Comparison of ENCODE assay signal across 8 mouse cellular contexts in the genomic region with DNA sequence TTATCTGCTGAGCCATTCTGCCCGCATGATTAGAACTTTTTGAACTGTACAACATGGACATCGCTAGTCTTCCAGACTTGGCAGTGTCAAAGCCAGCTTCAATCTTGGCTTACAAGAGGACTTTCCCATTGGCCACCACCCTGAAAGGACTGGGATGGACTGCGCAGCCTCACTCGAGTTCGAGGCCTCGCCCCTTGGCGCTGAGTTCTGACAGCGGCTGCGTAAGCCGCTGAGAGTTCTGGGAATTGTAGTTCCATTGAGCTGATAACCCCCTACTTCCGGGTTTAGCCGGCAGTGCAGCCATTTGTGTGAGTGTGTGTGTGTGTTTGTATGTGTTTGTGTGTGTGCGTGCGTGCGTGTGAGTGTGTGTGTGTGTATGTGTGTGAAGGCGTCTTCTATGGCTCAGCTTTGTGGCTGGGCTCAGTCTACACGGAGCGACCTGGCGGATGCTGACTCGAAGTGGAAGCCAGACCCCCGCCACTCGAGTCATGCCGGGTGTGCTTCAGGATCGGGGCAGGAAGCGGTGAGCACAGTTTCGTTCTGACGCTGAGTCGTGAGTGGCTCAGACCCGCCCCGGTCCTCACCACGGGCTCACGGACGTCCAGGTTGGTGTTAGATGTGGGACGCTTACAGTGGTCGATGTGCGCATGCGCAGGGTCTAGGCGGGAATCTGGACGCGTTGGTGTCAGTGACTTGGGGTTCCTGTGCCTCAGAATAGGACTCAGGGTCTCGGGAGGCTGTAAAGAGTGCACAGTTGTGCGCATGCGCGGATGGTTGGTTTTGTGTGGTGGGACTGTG. TPM values are rescaled to one million over a fixed set of nuclear protein-coding genes. Genes with fewer than 3 reads are reported as not detected.
DNase-seq lines count a peak whose midpoint lies in the region; ATAC-seq and TF ChIP-seq lines count a peak whose summit lies in the region.

Zfp180 (plus strand) TSS at position 291 of the 798 bp plus-strand sequence.

- H3K9ac ChIP-seq in forebrain, embryonic 12.5 days = peak within 1 kb of the TSS; percentile 64
- peak within 1 kb of the TSS; percentile 58 for H3K9ac ChIP-seq in heart, postnatal 0 days (replicated peaks; ENCODE audit: low read depth, low read length)
- H3K9ac ChIP-seq in liver, embryonic 16.5 days (ENCODE audit: low read depth, low read length) = peak within 1 kb of the TSS; percentile 76
- peak within 1 kb of the TSS; percentile 75 for H3K9ac ChIP-seq in neural tube, embryonic 13.5 days

- no peak; the same call in 1 of the 2 replicates for TF ChIP-seq POLR2A in testis, adult 2 months (IDR thresholded peaks at IDR 0.05; ENCODE audit: control insufficient read depth, low read depth, low read length)

- peak within 1 kb of the TSS; percentile 97 for H3K4me3 ChIP-seq in E14TG2a.4 (replicated peaks; ENCODE audit: low read length)
- H3K4me3 ChIP-seq in forebrain, embryonic 12.5 days (replicated peaks) = peak within 1 kb of the TSS; percentile 71
- peak within 1 kb of the TSS; percentile 67 for H3K4me3 ChIP-seq in heart, postnatal 0 days (ENCODE audit: low read depth, low read length)
- peak within 1 kb of the TSS; percentile 76 for H3K4me3 ChIP-seq in liver, embryonic 16.5 days (ENCODE audit: low read depth, low read length)
- peak within 1 kb of the TSS; percentile 66 for H3K4me3 ChIP-seq in neural tube, embryonic 13.5 days
- H3K4me3 ChIP-seq in testis, adult 2 months (ENCODE audit: control insufficient read depth, low read depth, low read length) = peak within 1 kb of the TSS; percentile 100

- 14% methylated on average over 44 of the region's 44 CpGs for WGBS in forebrain, embryonic 12.5 days
- 22% methylated on average over 44 of the region's 44 CpGs for WGBS in heart, postnatal 0 days
- 12% methylated on average over 44 of the region's 44 CpGs for WGBS in liver, embryonic 16.5 days (ENCODE audit: insufficient replicate concordance)
- WGBS in neural tube, embryonic 13.5 days = 17% methylated on average over 44 of the region's 44 CpGs

- TF ChIP-seq CTCF in E14TG2a.4 (conservative IDR thresholded peaks at IDR 0.05; ENCODE audit: low read length) = no peak
- no peak for TF ChIP-seq CTCF in heart, postnatal 0 days (IDR thresholded peaks at IDR 0.05; ENCODE audit: low read depth)
- 0 out of 2 replicates have a peak, but pooled peaks have one; percentile 2 for TF ChIP-seq CTCF in testis, adult 2 months (IDR thresholded peaks at IDR 0.05; ENCODE audit: control insufficient read depth, insufficient read depth, insufficient replicate concordance, low read depth, low read length)

- no peak for TF ChIP-seq EP300 in heart, postnatal 0 days (IDR thresholded peaks at IDR 0.05; ENCODE audit: low read depth)

- peaks cover 52% of the 10 kb centered on the region for H3K4me1 ChIP-seq in E14TG2a.4 (replicated peaks; ENCODE audit: low read depth, low read length)
- H3K4me1 ChIP-seq in forebrain, embryonic 12.5 days = peaks cover 17% of the 10 kb centered on the region
- peaks cover 10% of the 10 kb centered on the region; the same call in 1 of the 2 replicates for H3K4me1 ChIP-seq in heart, postnatal 0 days (ENCODE audit: control insufficient read depth, insufficient read depth)
- H3K4me1 ChIP-seq in liver, embryonic 16.5 days (ENCODE audit: control insufficient read depth, low read depth, low read length) = peaks cover 23% of the 10 kb centered on the region
- peaks cover 19% of the 10 kb centered on the region for H3K4me1 ChIP-seq in neural tube, embryonic 13.5 days (replicated peaks)
- peaks cover 12% of the 10 kb centered on the region for H3K4me1 ChIP-seq in testis, adult 2 months (ENCODE audit: control insufficient read depth, insufficient read depth, low read length)

- DNase-seq in c-Kit-positive CD71-positive TER-119-positive erythroid progenitor cells, embryonic 14.5 days (ENCODE audit: low spot score) = peak; percentile 93
- peak; percentile 97 for DNase-seq in heart, postnatal 0 days (ENCODE audit: low spot score)
- peak; percentile 93 to 97 for DNase-seq in kidney, postnatal 4 days

- H3K9me3 ChIP-seq in E14TG2a.4 (ENCODE audit: low read length) = 0 out of 2 replicates have a peak, but pooled peaks cover 3% of the 10 kb centered on the region
- H3K9me3 ChIP-seq in forebrain, embryonic 12.5 days = peaks cover 16% of the 10 kb centered on the region; the same call in 1 of the 2 replicates
- no peaks in the 10 kb centered on the region for H3K9me3 ChIP-seq in heart, postnatal 0 days (replicated peaks; ENCODE audit: control insufficient read depth, low read length)
- H3K9me3 ChIP-seq in liver, embryonic 16.5 days (replicated peaks; ENCODE audit: control insufficient read depth, low read length) = no peaks in the 10 kb centered on the region
- H3K9me3 ChIP-seq in neural tube, embryonic 13.5 days = peaks cover 9% of the 10 kb centered on the region; the same call in 1 of the 2 replicates

- H3K27me3 ChIP-seq in E14TG2a.4 (ENCODE audit: insufficient read depth, low read length) = peaks cover 4% of the 10 kb centered on the region
- no peaks in the 10 kb centered on the region for H3K27me3 ChIP-seq in forebrain, embryonic 12.5 days
- no peaks in the 10 kb centered on the region for H3K27me3 ChIP-seq in heart, postnatal 0 days (ENCODE audit: control insufficient read depth, insufficient read depth, low read length)
- no peaks in the 10 kb centered on the region for H3K27me3 ChIP-seq in liver, embryonic 16.5 days (ENCODE audit: control insufficient read depth, insufficient read depth, low read depth, low read length)
- peaks cover 3% of the 10 kb centered on the region; the same call in 1 of the 2 replicates for H3K27me3 ChIP-seq in neural tube, embryonic 13.5 days
- no peaks in the 10 kb centered on the region for H3K27me3 ChIP-seq in testis, adult 2 months (ENCODE audit: control insufficient read depth, insufficient read depth, low read length)

- peaks cover 30% of the 10 kb centered on the region for H3K36me3 ChIP-seq in E14TG2a.4 (ENCODE audit: insufficient read depth, low read length)
- H3K36me3 ChIP-seq in forebrain, embryonic 12.5 days (replicated peaks) = peaks cover 19% of the 10 kb centered on the region
- H3K36me3 ChIP-seq in heart, postnatal 0 days (replicated peaks; ENCODE audit: control insufficient read depth, insufficient read depth, low read length) = 0 out of 2 replicates have a peak, but pooled peaks cover under 1% of the 10 kb centered on the region
- peaks cover under 1% of the 10 kb centered on the region for H3K36me3 ChIP-seq in liver, embryonic 16.5 days (ENCODE audit: control insufficient read depth, insufficient read depth)
- peaks cover 27% of the 10 kb centered on the region for H3K36me3 ChIP-seq in neural tube, embryonic 13.5 days
- no peaks in the 10 kb centered on the region for H3K36me3 ChIP-seq in testis, adult 2 months (ENCODE audit: control insufficient read depth, insufficient read depth, low read length)

- peak; percentile 96 for ATAC-seq in forebrain, embryonic 12.5 days (ENCODE audit: low FRiP score)
- peak; percentile 99 for ATAC-seq in heart, postnatal 0 days (ENCODE audit: insufficient read depth, low read depth)
- ATAC-seq in liver, embryonic 16.5 days (ENCODE audit: low read depth) = peak; percentile 98
- peak; percentile 97 for ATAC-seq in neural tube, embryonic 13.5 days (ENCODE audit: low read depth)

- H3K27ac ChIP-seq in forebrain, embryonic 12.5 days = peak within 1 kb of the TSS; percentile 90
- H3K27ac ChIP-seq in heart, postnatal 0 days (ENCODE audit: low read depth) = peak within 1 kb of the TSS; percentile 59
- peak within 1 kb of the TSS; percentile 92 for H3K27ac ChIP-seq in liver, embryonic 16.5 days (ENCODE audit: low read length)
- peak within 1 kb of the TSS; percentile 84 for H3K27ac ChIP-seq in neural tube, embryonic 13.5 days (replicated peaks)
- peak within 1 kb of the TSS; percentile 93 for H3K27ac ChIP-seq in testis, adult 2 months (ENCODE audit: control insufficient read depth, insufficient read depth, low read depth, low read length)

- peak within 1 kb of the TSS; percentile 82 for H3K4me2 ChIP-seq in forebrain, embryonic 12.5 days
- H3K4me2 ChIP-seq in heart, postnatal 0 days (ENCODE audit: low read depth, low read length) = peak within 1 kb of the TSS; percentile 73
- peak within 1 kb of the TSS; percentile 81 for H3K4me2 ChIP-seq in liver, embryonic 16.5 days (ENCODE audit: low read depth, low read length)
- peak within 1 kb of the TSS; percentile 86 for H3K4me2 ChIP-seq in neural tube, embryonic 13.5 days

RNA-seq across cellular contexts. Expression of gene Zfp180, which starts in this region (rescaled TPM):
- 31.9 and 32.7 TPM in 2 replicates for polyA plus RNA-seq in forebrain, embryonic 12.5 days (2016; fragmentation: Nextera tagmentation; extraction: Ambion mirVana)
- 10.3 and 19.5 TPM in 2 replicates for total RNA-seq in heart, postnatal 0 days (2014; rRNA removed; ENCODE audit: low replicate concordance)
- 6.9 and 7.1 TPM in 2 replicates for polyA plus RNA-seq in heart, postnatal 0 days (2015; fragmentation: Nextera tagmentation; extraction: Ambion mirVana)
- 8.6 and 9.2 TPM in 2 replicates for polyA plus RNA-seq in liver, embryonic 16.5 days (2015; fragmentation: Nextera tagmentation; extraction: Ambion mirVana)
- polyA plus RNA-seq in neural tube, embryonic 13.5 days (2015; fragmentation: Nextera tagmentation; extraction: Ambion mirVana) = 29.9 and 34.7 TPM in 2 replicates
- 7.3 TPM in 2 replicates for polyA plus RNA-seq in testis, adult 2 months (2012; rRNA removed)

Comparison
In these comparisons a context has a peak if more than half of its experiments do, and no peak if none do; other contexts are left out.
1. Peak in every context shown above with its lines: DNase-seq, ATAC-seq, H3K4me3 ChIP-seq and H3K27ac ChIP-seq.